Mouse (Mus musculus) testis, postnatal 14 days (tissue): Measurements from ENCODE around the gene Lrp3.
"Not testable (repeated sequence)": the region's sequence is repeated elsewhere in the genome, so short reads cannot be mapped to it uniquely, and the experiment has no call there.

Experiments
- DNase-seq: peaks from one replicate; pipeline ENCODE4 v3.0.0; 2021; ENCODE audit warnings: low spot score

The Lrp3 gene

DNA sequence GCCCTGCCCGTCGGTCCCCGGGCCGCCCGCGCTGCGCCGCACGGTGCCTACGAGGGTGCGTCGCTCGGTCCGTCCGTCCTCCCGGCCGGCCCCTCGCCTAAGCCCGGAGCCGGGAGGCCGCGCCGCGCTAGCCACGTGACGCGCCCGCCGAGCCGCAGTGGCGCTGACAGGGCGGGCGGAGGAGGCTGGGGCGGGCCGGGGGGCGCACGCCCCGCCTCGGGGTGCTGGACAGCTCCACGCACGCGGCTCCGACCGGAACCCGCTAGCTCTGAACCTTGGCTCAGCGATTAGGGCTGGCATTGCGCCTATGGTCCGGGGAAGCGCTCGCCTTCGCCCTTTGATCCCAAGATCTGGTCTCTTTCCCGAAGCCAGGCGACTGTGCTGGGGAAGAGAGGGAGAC lies at the start of gene Lrp3:
Gene Lrp3, minus strand, starts transcription at position 274 of the 400 bp plus-strand sequence.
- peak; percentile 44 for DNase-seq

DNA sequence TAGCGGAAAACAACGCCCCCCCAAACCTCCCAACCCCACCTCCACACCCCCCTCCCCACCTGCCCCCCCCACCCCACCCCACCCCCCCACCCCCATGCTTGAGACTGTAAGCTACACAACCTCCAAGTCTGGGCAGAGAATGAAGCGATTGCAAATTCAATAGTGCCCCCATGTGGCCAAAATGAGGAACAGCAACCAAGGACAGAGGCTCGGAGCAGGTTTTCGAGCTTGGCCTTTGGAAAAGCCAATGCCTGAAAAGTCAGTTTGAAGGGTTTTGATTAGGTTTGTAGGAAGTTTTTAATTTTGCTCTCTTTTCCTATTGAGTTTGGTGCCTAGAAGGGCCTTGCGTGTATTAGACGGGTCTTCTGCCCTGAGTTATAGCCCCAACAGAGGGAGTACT lies 49.4 kb upstream of the Lrp3 start:
- peak; percentile 49 for DNase-seq

DNA sequence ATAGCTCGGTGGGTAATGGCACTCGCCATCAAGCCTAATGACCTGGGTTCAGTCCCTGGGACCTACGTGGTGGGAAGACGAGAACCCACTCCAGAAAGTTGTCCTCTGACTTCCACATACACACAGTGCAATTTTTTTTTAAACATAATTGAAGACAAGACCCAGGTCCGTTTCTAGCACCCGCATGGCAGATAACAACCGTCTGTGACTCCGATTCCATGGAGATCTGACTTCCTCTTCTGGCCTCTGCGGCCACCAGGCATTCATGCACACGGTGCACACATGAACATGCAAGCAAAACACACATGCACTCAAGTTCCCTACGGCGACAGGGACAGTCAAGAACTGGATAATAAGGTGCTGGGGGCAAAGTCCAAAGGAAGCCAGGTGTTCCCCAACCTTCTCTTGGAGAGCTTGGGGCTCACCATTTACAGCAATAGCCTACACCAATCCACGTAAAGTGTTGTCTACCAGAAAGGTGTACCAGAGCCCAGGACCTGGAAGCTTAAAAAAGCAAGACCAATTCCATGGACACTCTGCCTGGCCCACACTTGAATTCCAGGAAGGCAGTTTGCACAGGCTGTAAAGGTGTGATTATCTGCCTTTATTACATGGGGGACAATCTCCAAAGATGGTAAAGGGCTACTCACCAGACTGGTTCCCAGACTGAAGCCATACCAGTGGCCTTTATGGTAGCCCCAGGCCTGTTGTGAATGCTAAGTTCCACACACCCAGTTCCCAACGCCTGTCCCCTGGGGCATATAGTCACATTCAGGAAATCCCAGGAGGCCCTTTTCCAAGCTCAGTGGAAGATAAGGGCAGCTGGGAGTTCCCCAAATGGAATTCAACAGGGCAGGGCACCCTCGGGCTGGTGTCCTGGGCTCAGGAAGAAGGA lies 48.5 kb upstream of the Lrp3 start:
- no peak for DNase-seq

- DNase-seq: peak; percentile 30
These were observed 44.1 kb upstream of the Lrp3 start for GRCm38 (mm10) chr7:35259384-35259783.

DNA sequence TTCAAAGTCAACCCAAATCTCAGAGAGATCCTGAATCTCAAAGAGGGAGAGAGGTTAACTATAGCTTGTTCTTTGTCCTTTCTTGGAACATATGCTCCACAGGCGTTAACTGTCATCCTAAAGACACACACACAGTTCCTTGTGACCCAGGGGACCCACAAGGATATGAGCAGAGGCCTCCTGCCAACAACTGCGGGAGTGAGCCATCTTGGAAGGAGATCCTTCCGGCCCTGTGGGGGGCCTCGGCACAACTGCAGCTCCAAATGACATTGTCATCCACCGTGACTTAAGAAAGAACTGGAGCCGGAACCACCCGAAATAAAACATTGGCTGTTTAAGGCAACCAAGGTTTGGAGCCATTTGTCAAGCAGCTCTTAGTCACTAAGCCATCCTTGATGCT lies 43.0 kb upstream of the Lrp3 start:
- no peak for DNase-seq

DNA sequence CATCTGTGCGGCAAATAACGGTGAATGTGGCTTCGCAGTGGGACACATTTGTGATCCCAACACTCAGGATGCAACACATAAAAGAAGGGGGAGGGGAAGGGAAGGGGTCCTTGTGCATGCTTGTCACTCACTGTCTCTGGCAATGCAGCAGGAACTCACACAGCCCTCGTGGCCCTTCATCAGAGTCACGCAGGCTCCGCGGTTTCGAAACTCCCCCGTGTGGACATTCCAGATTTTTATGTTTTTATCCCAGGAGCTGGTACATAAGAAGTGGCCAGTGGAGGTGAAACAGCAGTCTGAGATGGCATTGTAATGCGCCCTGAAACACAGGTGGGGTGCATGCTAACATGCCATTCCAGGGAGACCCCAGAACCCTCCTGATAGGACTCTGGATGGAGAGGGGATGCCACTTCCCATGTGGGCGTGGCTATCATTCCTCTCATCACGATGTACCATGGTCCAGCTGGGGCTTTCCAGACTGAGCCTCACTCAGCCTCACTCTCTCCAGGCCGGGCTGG lies 36.8 kb upstream of the Lrp3 start:
- no peak for DNase-seq

DNA sequence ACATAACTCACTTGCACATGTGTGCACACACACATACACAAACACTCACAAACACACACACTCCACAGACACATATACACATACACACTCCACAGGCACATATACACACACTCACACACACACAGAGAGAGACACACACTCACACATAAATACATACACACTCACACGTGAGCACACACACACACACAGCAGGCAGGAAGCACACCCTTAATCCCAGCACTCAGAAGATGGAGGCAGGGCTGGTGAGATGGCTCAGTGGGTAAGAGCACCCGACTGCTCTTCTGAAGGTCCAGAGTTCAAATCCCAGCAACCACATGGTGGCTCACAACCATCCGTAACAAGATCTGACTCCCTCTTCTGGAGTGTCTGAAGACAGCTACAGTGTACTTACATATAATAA lies 22.6 kb upstream of the Lrp3 start:
- not testable (repeated sequence) for DNase-seq

DNA sequence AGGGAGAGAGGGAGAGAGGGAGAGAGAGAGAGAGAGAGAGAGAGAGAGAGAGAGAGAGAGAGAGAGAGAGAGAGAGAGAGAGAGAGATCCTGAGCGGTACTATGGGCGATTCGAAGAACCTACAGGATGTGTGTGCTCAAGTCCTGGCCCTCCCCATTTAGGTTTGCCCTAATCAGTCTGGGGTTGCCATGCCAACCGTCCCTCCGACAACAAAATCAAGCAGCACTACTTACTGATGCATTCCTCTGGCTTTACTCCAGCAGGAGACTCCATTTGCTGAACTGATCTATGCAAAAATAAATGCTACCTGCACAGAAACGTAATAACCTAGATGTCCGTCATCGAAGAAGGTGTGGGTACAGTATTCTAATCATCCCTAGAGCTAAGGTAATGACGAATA lies 20.0 kb upstream of the Lrp3 start:
- DNase-seq: peak; percentile 49

DNA sequence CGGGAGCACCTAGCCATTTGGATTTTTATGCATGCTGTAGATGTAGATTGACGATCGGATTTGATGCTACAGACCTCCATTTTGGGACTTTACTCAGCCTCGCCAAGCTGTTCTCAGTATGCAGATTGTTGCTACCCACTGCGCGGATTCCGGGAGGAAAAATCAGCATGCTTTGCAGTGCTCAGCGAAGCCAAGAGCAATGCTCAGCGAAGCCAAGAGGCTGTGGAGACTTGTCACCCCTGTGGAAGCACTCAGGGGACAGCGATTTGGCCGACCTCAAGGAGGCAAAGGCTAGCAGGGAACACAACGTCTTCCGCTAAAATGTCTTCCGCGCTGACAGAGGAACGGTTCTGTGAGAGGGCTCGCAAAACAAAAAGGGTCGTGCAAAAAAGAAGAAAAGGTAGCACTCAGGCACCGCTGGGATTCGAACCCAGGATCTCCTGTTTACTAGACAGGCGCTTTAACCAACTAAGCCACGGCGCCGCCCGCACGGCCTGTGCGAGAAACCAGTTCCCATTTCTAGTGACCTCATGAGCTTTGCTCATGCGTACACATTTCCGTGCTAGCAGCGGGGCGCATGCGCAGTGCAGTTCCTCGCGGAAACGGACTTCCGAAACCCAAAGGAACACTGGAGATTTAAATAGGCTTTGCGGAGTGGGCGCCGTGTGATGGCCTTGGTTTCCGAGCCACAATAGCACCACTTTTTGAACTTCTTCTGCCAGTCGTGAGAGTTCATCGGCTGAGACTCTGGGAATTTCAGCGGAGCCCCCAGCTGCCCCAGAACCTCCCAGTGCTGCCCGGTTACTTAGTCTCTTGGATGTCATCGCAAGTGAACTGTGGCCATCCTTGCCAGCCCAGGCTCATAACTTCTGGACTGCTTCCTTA lies 19.3 kb upstream of the Lrp3 start:
- DNase-seq: peak; percentile 94

- DNase-seq: no peak
These were observed 18.6 kb upstream of the Lrp3 start for GRCm38 (mm10) chr7:35233861-35234260.

DNA sequence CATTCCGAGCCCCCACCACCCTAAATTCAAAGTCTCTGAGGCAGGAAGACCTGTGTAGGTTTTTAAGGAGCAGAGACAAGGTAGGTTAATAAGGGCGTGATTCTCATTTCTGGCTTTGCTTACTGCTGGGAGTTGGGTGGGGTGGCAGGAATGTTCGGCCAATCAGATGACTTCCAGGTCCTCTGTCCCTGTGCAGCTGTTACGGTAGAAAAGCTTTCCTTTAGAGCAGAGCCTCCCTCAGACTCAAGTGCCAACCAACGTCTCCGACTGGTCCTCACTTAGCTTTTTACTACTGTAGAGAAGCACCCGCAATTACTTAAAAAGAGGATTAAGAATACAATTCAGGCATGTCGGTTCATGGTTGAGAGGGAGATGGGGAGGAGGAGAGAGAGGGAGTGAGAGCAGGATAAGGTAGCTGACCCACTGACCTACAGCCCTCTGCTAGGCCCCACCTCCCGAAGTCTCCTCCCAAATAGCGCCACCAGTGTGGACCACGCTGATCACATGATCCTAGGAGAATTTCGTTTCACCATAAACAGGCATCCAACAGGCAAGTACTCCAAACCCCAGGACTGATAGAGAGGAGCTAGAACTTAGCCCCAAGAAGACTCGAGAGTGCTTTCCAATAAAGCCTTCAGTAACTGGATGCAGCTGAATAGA lies 17.6 kb upstream of the Lrp3 start:
- no peak for DNase-seq

GRCm38 (mm10) chr7:35230333-35230732 lies 15.0 kb upstream of the Lrp3 start:
- DNase-seq: no peak

GRCm38 (mm10) chr7:35220694-35221365 lies 5.5 kb upstream of the Lrp3 start:
- DNase-seq: no peak

DNA sequence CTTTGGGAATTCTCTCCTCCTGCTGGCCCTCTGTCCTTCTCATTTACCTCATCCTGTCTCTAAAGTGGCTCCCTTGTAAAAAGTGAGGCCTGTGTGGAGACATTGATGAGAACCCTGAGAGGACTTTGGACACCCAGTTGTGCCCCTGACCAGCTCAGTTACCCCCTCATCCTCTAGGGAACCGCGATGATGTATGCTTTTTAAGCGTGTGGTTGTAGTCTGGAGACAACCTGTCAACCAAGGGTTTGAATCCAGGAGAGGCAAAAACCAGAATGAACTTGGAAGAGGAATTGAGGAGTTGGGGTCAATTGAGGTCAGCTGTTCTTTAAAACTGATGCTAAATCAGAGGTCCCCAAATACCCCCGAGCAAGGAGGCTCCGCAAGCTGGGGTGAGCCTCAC lies 433 bp upstream of the Lrp3 start:
- DNase-seq: no peak

GRCm38 (mm10) chr7:35214442-35215222 lies 666 bp downstream of the Lrp3 start:
- no peak for DNase-seq

GRCm38 (mm10) chr7:35211791-35212190 lies 3.5 kb downstream of the Lrp3 start:
- no peak for DNase-seq

DNA sequence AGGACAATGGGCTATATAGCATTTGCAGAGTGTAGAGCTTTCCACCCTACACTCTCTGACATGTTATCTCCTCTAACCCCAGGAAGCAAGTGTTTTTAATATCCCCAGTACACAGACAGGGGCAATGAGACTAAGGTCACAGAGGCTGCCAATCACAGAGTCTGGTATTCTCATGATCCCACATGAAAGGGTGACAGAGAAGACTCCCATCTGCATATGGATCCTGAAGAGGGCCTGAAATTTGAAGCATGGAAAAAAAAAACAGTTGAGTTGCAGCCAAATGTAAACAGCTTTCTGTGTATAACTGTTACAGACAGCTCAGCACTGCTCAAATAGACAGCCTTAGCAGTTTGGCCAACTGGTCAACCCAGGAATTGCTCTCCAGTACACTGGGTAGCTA lies 15.5 kb downstream of the Lrp3 start:
- no peak for DNase-seq

GRCm38 (mm10) chr7:35198981-35199754 lies 16.1 kb downstream of the Lrp3 start:
- no peak for DNase-seq

DNA sequence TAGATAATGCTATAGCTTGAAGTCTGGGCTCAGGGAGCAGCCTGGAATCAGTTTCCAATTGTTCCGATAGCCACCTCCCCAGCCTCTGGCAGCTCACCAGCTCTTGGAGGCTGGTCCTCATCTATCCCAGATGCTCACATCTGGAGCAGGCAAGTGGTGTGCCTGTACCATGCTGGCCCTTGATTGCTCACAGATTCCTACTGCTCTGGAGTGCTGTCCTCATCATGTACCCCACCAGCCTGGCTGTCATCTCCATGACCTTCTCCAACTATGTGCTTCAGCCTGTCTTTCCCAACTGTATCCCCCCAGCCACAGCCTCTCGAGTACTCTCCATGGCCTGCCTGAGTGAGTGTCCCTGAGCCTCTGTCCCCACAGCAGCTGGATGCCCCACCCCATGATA lies 18.3 kb downstream of the Lrp3 start:
- no peak for DNase-seq

DNA sequence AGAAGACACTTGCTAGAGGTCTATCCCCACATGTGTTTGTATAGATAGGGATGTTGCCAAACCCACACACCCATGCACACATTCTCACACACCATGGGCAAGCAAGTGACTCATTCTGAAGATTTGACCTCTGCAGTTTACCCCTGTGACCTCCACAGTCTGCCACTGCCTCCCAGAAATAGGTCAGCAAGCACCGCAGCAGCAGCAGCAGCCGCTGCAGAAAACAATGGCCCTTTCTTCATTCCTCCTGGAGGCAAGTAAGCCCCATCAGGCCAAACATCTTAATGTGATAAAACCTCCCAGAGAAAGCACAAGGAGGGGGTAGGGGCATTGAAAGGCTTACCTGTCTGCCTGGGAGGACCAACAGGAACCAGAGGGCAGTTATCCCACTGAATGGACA lies 24.0 kb downstream of the Lrp3 start:
- DNase-seq: no peak
